Mouse (Mus musculus) embryonic facial prominence, embryonic 14.5 days (tissue): ENCODE data around the gene Mapk6. TPM values are rescaled to one million over a fixed set of nuclear protein-coding genes. Genes with fewer than 3 reads are reported as not detected.

ENCODE experiments used
- ATAC-seq: fragments of 200-750 bp; cut with Nextera tagmentation; 2 replicates; pipeline ENCODE4 v1.8.0; 2017; ENCODE audit warnings: low read depth, moderate number of reproducible peaks, moderate TSS enrichment
- DNase-seq: peaks from one replicate; pipeline ENCODE4 v3.0.0-alpha.2; 2015; ENCODE audit warnings: low spot score
- H3K27ac ChIP-seq: fragments of 300-500 bp; sonication (generic); replicated peaks from 2 replicates; pipeline ENCODE4 v1.5.1; 2014; ENCODE audit warnings: low read depth, mild to moderate bottlenecking, low read length, moderate library complexity
- H3K27me3 ChIP-seq: fragments of 300-500 bp; sonication (generic); replicated peaks from 2 replicates; pipeline ENCODE4 v1.6.1; 2014; ENCODE audit warnings: low read length; ENCODE audit not compliant: control insufficient read depth, insufficient read depth
- H3K36me3 ChIP-seq: fragments of 300-500 bp; sonication (generic); 2 replicates; pipeline ENCODE4 v1.6.1; 2014; ENCODE audit warnings: low read length, mixed read lengths; ENCODE audit not compliant: control insufficient read depth, insufficient read depth
- H3K4me1 ChIP-seq: fragments of 300-500 bp; sonication (generic); 2 replicates; pipeline ENCODE4 v1.6.1; 2014; ENCODE audit warnings: antibody characterized with exemption, low read length; ENCODE audit not compliant: control insufficient read depth, insufficient read depth
- H3K4me2 ChIP-seq: fragments of 300-500 bp; sonication (generic); 2 replicates; pipeline ENCODE4 v1.6.1; 2014; ENCODE audit warnings: low read depth, mild to moderate bottlenecking, low read length, moderate library complexity, mixed read lengths
- H3K4me3 ChIP-seq: fragments of 300-500 bp; sonication (generic); 2 replicates; pipeline ENCODE4 v1.5.1; 2014; ENCODE audit warnings: low read depth, mild to moderate bottlenecking, low read length
- H3K9ac ChIP-seq: fragments of 300-500 bp; sonication (generic); 2 replicates; pipeline ENCODE4 v1.6.1; 2014; ENCODE audit warnings: low read depth, mild to moderate bottlenecking, low read length, moderate library complexity, mixed read lengths
- H3K9me3 ChIP-seq: fragments of 300-500 bp; sonication (generic); 2 replicates; pipeline ENCODE4 v1.6.1; 2016; ENCODE audit warnings: low read length; ENCODE audit not compliant: control insufficient read depth
- WGBS: fragments of 180-500 bp; shearing (Covaris S2); extraction: QIAGEN DNeasy Blood & Tissue Kit; methylation state at CpG from one replicate; pipeline ENCODE4 v1.1.7; 2014; 5-methylcytosine and 5-hydroxymethylcytosine counted together
- polyA plus RNA-seq: library from polyadenylated mRNA; unstranded; fragments of >200 nt; fragmentation: Nextera tagmentation; extraction: Ambion mirVana; gene quantifications from 2 replicates; pipeline ENCODE4 v1.2.1, GENCODE M21; 2014

The Mapk6 gene
- polyA plus RNA-seq, 1 experiment from 2014 or later = 60.4 TPM

GRCm38 (mm10) chr9:75338016-75338415 is 71.8 kb downstream of the Mapk6 start:
- no peak for ATAC-seq
- no peak overlapping the region for H3K4me3 ChIP-seq
- H3K27me3 ChIP-seq = no peaks in the 10 kb centered on the region

DNA sequence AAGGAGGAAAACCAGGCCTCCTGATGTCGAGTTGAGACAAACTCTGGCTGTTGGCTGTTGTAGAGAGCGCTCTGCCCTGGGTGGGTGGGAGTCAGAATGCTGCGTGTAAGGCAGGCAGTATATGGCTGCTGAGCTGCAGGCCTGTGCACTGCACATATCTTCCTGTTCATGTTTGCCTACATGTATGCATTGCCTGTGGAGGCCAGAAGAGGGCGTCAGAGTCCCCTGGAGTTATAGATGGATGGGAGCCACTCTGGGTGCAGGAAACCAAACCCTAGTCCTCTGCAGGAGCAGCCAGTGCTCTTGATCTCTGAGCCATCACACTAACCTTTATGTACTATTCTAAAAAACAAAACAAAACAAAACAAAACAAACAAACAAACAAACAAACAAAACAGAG is 75.4 kb downstream of the Mapk6 start:
- H3K36me3 ChIP-seq = peaks cover 60% of the 10 kb centered on the region
- H3K9ac ChIP-seq = no peak overlapping the region
- no peak overlapping the region for H3K4me2 ChIP-seq
- no peaks in the 10 kb centered on the region for H3K9me3 ChIP-seq
- no peak for DNase-seq
- WGBS = 83% methylated on average over 4 of the region's 4 CpGs
- H3K27ac ChIP-seq = no peak overlapping the region
- no peaks in the 10 kb centered on the region for H3K27me3 ChIP-seq
- no peak for ATAC-seq
- no peak overlapping the region for H3K4me3 ChIP-seq
- no peaks in the 10 kb centered on the region for H3K4me1 ChIP-seq

More at GRCm38 (mm10) chr9:75338016-75338415, 71.8 kb downstream of the Mapk6 start:
- WGBS = 89% methylated on average over 6 of the region's 6 CpGs
- Histone ChIP-seq H3K27ac (no peak overlapping the region), H3K4me1 (no peaks in the 10 kb centered on the region), H3K4me2 (no peak overlapping the region), H3K9ac (no peak overlapping the region), H3K9me3 (no peaks in the 10 kb centered on the region), H3K36me3 (peaks cover 61% of the 10 kb centered on the region)
- no peak for DNase-seq

- Histone ChIP-seq H3K4me1 (no peaks in the 10 kb centered on the region), H3K4me2 (no peak overlapping the region), H3K4me3 (no peak overlapping the region), H3K36me3 (peaks cover 34% of the 10 kb centered on the region), H3K9me3 (no peaks in the 10 kb centered on the region), H3K27me3 (no peaks in the 10 kb centered on the region), H3K27ac (no peak overlapping the region), H3K9ac (no peak overlapping the region)
- no peak for DNase-seq
- no peak for ATAC-seq
- 88% methylated on average over 8 of the region's 8 CpGs for WGBS
Observed at GRCm38 (mm10) chr9:75330821-75331220, 79.0 kb downstream of the Mapk6 start.

- ATAC-seq = no peak
Observed at GRCm38 (mm10) chr9:75328047-75328446, 81.8 kb downstream of the Mapk6 start.

DNA sequence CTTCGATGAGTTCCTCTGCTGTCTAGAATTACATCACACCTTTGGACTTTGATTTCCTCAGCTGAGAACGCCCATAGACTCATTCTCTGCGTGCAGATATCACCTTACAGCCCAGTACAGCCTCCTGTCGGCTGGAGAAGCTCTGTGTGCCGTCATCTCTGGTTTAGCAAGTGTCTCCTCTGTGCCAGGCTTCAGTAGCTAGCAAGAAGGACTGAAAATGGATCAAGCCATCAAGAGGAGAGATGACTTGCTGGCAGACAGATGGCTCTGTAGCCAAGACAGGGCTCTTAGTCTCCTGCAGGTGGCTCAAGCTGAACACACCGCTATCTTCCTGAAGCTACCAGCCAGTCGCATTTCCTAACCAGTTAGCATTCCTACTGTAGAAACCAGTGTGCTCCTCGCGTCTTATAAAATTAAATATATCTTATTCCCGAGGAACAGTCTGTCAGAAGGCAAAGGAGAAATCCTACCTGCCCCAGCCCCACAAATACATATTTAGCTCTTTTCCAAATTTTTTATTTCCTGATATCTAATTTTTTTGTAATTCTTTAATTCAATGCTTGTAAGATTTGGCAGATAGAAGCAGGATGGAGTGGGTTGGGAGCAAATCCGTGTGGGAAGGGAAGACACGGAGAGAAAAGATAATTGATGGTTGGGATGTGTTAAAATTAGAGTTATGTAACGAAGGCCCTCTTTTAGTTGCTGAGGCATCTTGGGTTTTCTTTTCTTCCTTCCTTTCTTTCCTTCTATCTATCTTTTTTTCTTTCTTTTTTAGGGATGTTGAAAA is 87.5 kb downstream of the Mapk6 start:
- Histone ChIP-seq H3K4me1 (no peaks in the 10 kb centered on the region), H3K36me3 (peaks cover 4% of the 10 kb centered on the region; the same call in 1 of the 2 replicates), H3K4me3 (no peak overlapping the region), H3K9me3 (no peaks in the 10 kb centered on the region), H3K27ac (no peak overlapping the region), H3K9ac (no peak overlapping the region), H3K27me3 (no peaks in the 10 kb centered on the region), H3K4me2 (no peak overlapping the region)
- ATAC-seq = no peak
- DNase-seq = peak; percentile 8
- WGBS = 72% methylated on average over 13 of the region's 13 CpGs

More at GRCm38 (mm10) chr9:75328047-75328446, 81.8 kb downstream of the Mapk6 start:
- no peak overlapping the region for H3K4me2 ChIP-seq
- WGBS = 94% methylated on average over 3 of the region's 3 CpGs
- H3K4me3 ChIP-seq = no peak overlapping the region
- no peaks in the 10 kb centered on the region for H3K27me3 ChIP-seq
- no peaks in the 10 kb centered on the region for H3K4me1 ChIP-seq
- peaks cover 24% of the 10 kb centered on the region for H3K36me3 ChIP-seq
- no peak overlapping the region for H3K27ac ChIP-seq
- no peak overlapping the region for H3K9ac ChIP-seq
- no peaks in the 10 kb centered on the region for H3K9me3 ChIP-seq
- DNase-seq = no peak

GRCm38 (mm10) chr9:75319365-75319764 is 90.4 kb downstream of the Mapk6 start:
- ATAC-seq (no peak), DNase-seq (no peak)
- no peaks in the 10 kb centered on the region for H3K27me3 ChIP-seq
- H3K9me3 ChIP-seq = no peaks in the 10 kb centered on the region
- H3K4me3 ChIP-seq = no peak overlapping the region
- H3K27ac ChIP-seq = no peak overlapping the region
- H3K4me2 ChIP-seq = no peak overlapping the region
- no peak overlapping the region for H3K9ac ChIP-seq
- 64% methylated on average over 3 of the region's 3 CpGs for WGBS
- peaks cover 10% of the 10 kb centered on the region for H3K4me1 ChIP-seq
- no peaks in the 10 kb centered on the region for H3K36me3 ChIP-seq

Other genes starting within 250 kb of the Mapk6 start
- 2.0 and 3.4 TPM in 2 replicates for gene Myo5c, start 178.0 kb downstream of the Mapk6 start, polyA plus RNA-seq
- 30.3 and 31.1 TPM in 2 replicates for gene Gnb5, start 103.7 kb downstream of the Mapk6 start, polyA plus RNA-seq
- gene Bcl2l10, start 62.2 kb downstream of the Mapk6 start, polyA plus RNA-seq = not detected in 2 replicates
- 34.9 and 35.7 TPM in 2 replicates for gene Leo1, start 31.5 kb upstream of the Mapk6 start, polyA plus RNA-seq
- 124 and 125 TPM in 2 replicates for gene Tmod3, start 149.7 kb upstream of the Mapk6 start, polyA plus RNA-seq
- gene Tmod2, start 201.3 kb upstream of the Mapk6 start, polyA plus RNA-seq = 28.5 and 30.3 TPM in 2 replicates
- gene Lysmd2, start 215.7 kb upstream of the Mapk6 start, polyA plus RNA-seq = 44.6 and 48.3 TPM in 2 replicates